Mouse (Mus musculus): Measurements from ENCODE around the gene Jdp2.

DNA sequence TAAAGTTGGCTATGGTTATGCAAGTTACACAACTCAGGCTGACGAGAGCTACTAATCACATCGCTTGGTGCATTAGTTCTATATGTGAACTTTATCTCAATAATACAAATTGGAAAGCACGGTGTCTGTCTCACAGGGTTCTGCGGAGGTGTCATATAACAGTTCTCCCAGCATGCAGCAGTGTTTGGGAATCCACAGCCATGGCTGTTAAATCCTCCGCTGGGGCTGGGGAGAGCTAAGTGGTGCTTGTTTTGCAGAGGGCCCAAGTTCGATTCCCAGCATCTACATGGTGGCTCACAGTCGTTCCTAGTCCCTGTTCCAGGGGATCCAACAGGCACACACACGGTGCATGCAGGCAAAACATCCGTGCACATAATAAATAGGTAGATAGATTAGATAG is 19.1 kb downstream of the Jdp2 start:
- TF ChIP-seq POLR2A (IDR thresholded peaks at IDR 0.05; ENCODE audit: borderline replicate concordance, insufficient read depth, low read length) (no peak), CTCF (IDR thresholded peaks at IDR 0.05; ENCODE audit: borderline replicate concordance, insufficient read depth, low read depth, low read length) (no peak)
